Mouse (Mus musculus) MEL (cell line): ENCODE data around the gene Eif4h.

ENCODE experiments used
- CHD2 ChIP-seq: IDR thresholded peaks from 2 replicates; pipeline ENCODE4 v1.6.1; 2011; ENCODE audit warnings: low read length, improper control_type of control experiment
- CTCF ChIP-seq, 3 experiments: IDR thresholded peaks in 2 of 3; conservative IDR thresholded peaks in 1 of 3; 2 replicates each; pipeline ENCODE4 v1.5.1; 2011 to 2012; ENCODE audit warnings: low read length in 3 of 3, low read depth in 2 of 3, mild to moderate bottlenecking in 2 of 3, improper control_type of control experiment in 1 of 3, inconsistent platforms in 1 of 3, mixed read lengths in 1 of 3, moderate library complexity in 1 of 3; ENCODE audit not compliant: control insufficient read depth in 1 of 3, insufficient read depth in 1 of 3, poor library complexity in 1 of 3, severe bottlenecking in 1 of 3
- EP300 ChIP-seq, 2 experiments: IDR thresholded peaks; 2 replicates each; pipeline ENCODE4 v1.6.1; 2011; ENCODE audit warnings: improper control_type of control experiment in 2 of 2, low read length in 2 of 2, low read depth in 1 of 2, mild to moderate bottlenecking in 1 of 2
- GABPA ChIP-seq: IDR thresholded peaks from 2 replicates; pipeline ENCODE4 v1.6.1; 2012; ENCODE audit warnings: low read depth, mild to moderate bottlenecking, inconsistent platforms, low read length, improper control_type of control experiment, moderate library complexity
- GATA1 ChIP-seq: IDR thresholded peaks from 2 replicates; pipeline ENCODE4 v1.6.1; 2011; ENCODE audit warnings: low read depth, low read length, improper control_type of control experiment
- JUND ChIP-seq: IDR thresholded peaks from 2 replicates; pipeline ENCODE4 v1.6.1; 2011; ENCODE audit warnings: low read depth, mild to moderate bottlenecking, improper control_type of control experiment, low read length
- MAX ChIP-seq: IDR thresholded peaks from 2 replicates; pipeline ENCODE4 v1.6.1; 2011; ENCODE audit warnings: low read length, improper control_type of control experiment
- MEF2A ChIP-seq: IDR thresholded peaks from 2 replicates; pipeline ENCODE4 v1.6.1; 2014; ENCODE audit warnings: low read depth, mild to moderate bottlenecking, inconsistent platforms, low read length, improper control_type of control experiment; ENCODE audit not compliant: poor library complexity, insufficient replicate concordance, severe bottlenecking; ENCODE audit errors: extremely low read depth
- MXI1 ChIP-seq: IDR thresholded peaks from 2 replicates; pipeline ENCODE4 v1.6.1; 2011; ENCODE audit warnings: mild to moderate bottlenecking, low read depth, low read length, improper control_type of control experiment
- NRF1 ChIP-seq: IDR thresholded peaks from 2 replicates; pipeline ENCODE4 v1.6.1; 2014; ENCODE audit warnings: low read depth, mild to moderate bottlenecking, inconsistent platforms, low read length, improper control_type of control experiment, moderate library complexity; ENCODE audit not compliant: poor library complexity, insufficient read depth, severe bottlenecking
- POLR2A ChIP-seq, 2 experiments: IDR thresholded peaks; 2 replicates each; pipeline ENCODE4 v1.6.1; 2011 to 2012; ENCODE audit warnings: low read length in 2 of 2, mild to moderate bottlenecking in 2 of 2, control low read depth in 1 of 2, improper control_type of control experiment in 1 of 2, low read depth in 1 of 2, moderate library complexity in 1 of 2; ENCODE audit not compliant: control insufficient read depth in 1 of 2, insufficient read depth in 1 of 2, poor library complexity in 1 of 2
- POLR2AphosphoS5 ChIP-seq: IDR thresholded peaks from 2 replicates; pipeline ENCODE4 v1.6.1; 2012; ENCODE audit warnings: low read depth, borderline replicate concordance, mild to moderate bottlenecking, inconsistent platforms, low read length, moderate library complexity, mixed read lengths

DNA sequence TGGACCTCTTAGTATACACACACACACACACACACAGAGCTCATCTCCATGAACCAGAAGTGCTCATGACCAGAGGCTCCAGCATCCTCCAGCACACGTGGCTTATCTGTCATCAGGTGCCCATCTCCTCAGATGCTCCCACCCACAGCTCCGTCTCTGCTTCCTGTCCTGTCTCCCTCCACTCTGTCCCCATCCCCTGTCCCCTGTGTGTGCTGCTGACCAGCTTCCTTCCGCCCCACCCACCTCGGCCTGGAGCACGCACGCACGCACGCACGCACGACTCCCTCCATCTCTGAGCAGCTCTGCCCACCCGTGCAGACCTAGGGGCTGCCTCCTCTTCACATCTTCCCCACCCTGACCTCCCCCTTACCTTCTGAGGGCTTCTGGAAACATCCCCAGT lies 34.9 kb downstream of the Eif4h start:
- TF ChIP-seq MEF2A (no peak), CTCF (IDR thresholded peaks at IDR 0.05 in 2 of 3, conservative IDR thresholded peaks at IDR 0.05 in 1 of 3; ENCODE audit: control insufficient read depth in 1 of 3, insufficient read depth in 1 of 3, low read depth in 2 of 3, low read length in 3 of 3, poor library complexity in 1 of 3, severe bottlenecking in 1 of 3) (no peak), CHD2 (no peak), MXI1 (no peak), NRF1 (no peak), EP300 (IDR thresholded peaks at IDR 0.05; ENCODE audit: low read depth in 1 of 2, low read length in 2 of 2) (no peak), GABPA (no peak), POLR2AphosphoS5 (no peak), GATA1 (no peak), JUND (no peak), MAX (no peak), POLR2A (IDR thresholded peaks at IDR 0.05; ENCODE audit: control insufficient read depth in 1 of 2, insufficient read depth in 1 of 2, low read depth in 1 of 2, low read length in 2 of 2, poor library complexity in 1 of 2) (no peak)
